ENCODE assay signal across 8 mouse cellular contexts in the genomic region with DNA sequence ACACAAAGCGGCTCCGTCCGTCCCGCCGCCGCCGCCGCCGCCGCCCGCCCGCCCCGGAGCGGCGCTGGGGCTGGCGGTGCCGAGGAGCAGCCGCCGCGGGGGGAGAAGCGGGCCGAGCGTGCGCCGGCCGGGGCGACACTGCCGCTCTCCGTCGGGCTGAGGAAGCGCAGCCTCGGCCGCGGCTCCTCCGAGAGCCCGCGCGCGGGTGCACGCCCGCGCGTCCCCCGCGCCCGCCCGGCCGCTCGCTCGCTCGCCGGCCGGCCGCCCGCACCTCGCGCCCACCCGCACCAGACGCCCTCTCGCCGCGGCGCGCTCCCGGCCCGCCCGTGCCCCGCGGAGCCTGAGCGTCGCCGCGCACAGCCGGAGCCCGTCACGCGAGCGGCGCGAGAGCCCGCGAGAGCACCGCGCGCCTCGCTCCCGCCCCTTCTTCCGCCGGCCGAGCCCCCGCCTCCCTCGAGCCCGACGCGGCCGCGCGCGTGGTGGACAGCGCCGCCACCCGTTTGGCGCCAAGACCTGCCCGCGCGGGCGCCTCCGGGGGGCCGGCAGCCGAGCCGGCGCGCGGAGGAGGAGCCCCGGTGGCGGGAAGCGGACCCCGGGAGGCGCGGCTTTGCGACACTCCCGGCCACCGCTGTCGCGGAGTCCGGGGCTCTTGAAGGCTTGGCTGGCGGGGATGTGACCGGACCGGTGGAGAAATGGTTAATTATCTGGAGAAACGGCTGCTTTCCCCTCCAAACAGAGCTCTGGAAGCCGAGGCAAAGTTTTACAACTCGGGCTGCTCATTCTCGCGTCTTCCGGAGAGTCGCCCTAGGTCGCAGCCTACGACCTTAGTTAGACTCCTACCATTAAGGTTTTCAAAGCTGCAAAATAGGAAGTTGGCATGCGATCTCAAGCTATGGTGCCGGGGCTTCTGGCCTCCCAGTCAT. TPM values are rescaled to one million over a fixed set of nuclear protein-coding genes. Genes with fewer than 3 reads are reported as not detected.
DNase-seq lines count a peak whose midpoint lies in the region; ATAC-seq lines count a peak whose summit lies in the region.

A gene (minus strand): TSS at position 438 of the 923 bp plus-strand sequence.

- peak; percentile 96 for DNase-seq in Muller cell, postnatal 12 days (ENCODE audit: inconsistent ontology term)
- DNase-seq in cerebellum, adult 9-11 months, result peak; percentile 88
- DNase-seq in frontal cortex, postnatal 10 days (ENCODE audit: low spot score in 2 of 2), result peak; percentile 68 to 83
- peak; percentile 78 to 85 for DNase-seq in layer of hippocampus, postnatal 14 days (ENCODE audit: low spot score in 2 of 2)
- peak; percentile 86 for DNase-seq in lung, postnatal 14 days
- peak; percentile 64 for DNase-seq in retina, adult 2 months (ENCODE audit: low read depth, low spot score)
- DNase-seq in thymus, postnatal 36 days, result peak; percentile 86 to 90

- no peaks in the 10 kb centered on the region for H3K9me3 ChIP-seq in hindbrain, embryonic 12.5 days (replicated peaks)

- no peaks in the 10 kb centered on the region for H3K36me3 ChIP-seq in hindbrain, embryonic 12.5 days

- ATAC-seq in hindbrain, embryonic 12.5 days (ENCODE audit: low FRiP score), result peak; percentile 95

- H3K4me2 ChIP-seq in hindbrain, embryonic 12.5 days (replicated peaks), result peak within 1 kb of the TSS; percentile 59

- H3K9ac ChIP-seq in hindbrain, embryonic 12.5 days, result peak within 1 kb of the TSS; percentile 92

- no peaks in the 10 kb centered on the region for H3K27me3 ChIP-seq in hindbrain, embryonic 12.5 days

- WGBS in hindbrain, embryonic 12.5 days, result under 1% methylated on average over 90 of the region's 140 CpGs

- H3K4me1 ChIP-seq in hindbrain, embryonic 12.5 days, result peaks cover 24% of the 10 kb centered on the region

- peak within 1 kb of the TSS; percentile 97 for H3K27ac ChIP-seq in hindbrain, embryonic 12.5 days

- H3K4me3 ChIP-seq in hindbrain, embryonic 12.5 days, result peak within 1 kb of the TSS; percentile 73

RNA-seq across cellular contexts. Expression of the gene that starts here (rescaled TPM):
- 102 and 109 TPM in 2 replicates for polyA plus RNA-seq in hindbrain, embryonic 12.5 days (2016; fragmentation: Nextera tagmentation; extraction: Ambion mirVana)
- total RNA-seq in layer of hippocampus, postnatal 14 days (2021), result 10 to 100 TPM; 80.6 to 82.6 TPM

Comparison
In these comparisons a context has a peak if more than half of its experiments do, and no peak if none do; other contexts are left out.
1. Peak in every context shown above with its lines: DNase-seq, ATAC-seq, H3K4me3 ChIP-seq and H3K27ac ChIP-seq.